ENCODE assay signal across 10 mouse cellular contexts in genomic region chr4:22498102-22498957, GRCm38 (mm10). TPM values are rescaled to one million over a fixed set of nuclear protein-coding genes. Genes with fewer than 3 reads are reported as not detected.
A peak's percentile ranks its signal among the peaks of the same experiment; 100 is the strongest.
DNase-seq lines count a peak whose midpoint lies in the region; ATAC-seq lines count a peak whose summit lies in the region.
"Had no signal": no experiment of that assay in that cellular context is flagged by ENCODE, and none has a peak within 500 bp of the region (broad histone marks: within the 10 kb centered on the region; RNA-seq: fewer than 3 reads in every experiment).

No protein-coding gene starts in this region.

- H3K4me2 ChIP-seq in forebrain, embryonic 16.5 days (ENCODE audit: low read length): peak overlapping the region; percentile 79
- peak overlapping the region; percentile 55 for H3K4me2 ChIP-seq in liver, embryonic 11.5 days

- 0 out of 2 replicates have a peak, but pooled peaks cover 9% of the 10 kb centered on the region for H3K27me3 ChIP-seq in forebrain, embryonic 16.5 days (replicated peaks; ENCODE audit: control insufficient read depth, insufficient read depth, low read length)
- H3K27me3 ChIP-seq in liver, embryonic 11.5 days (replicated peaks; ENCODE audit: control insufficient read depth, insufficient read depth, low read length): peaks cover 66% of the 10 kb centered on the region

- H3K9me3 ChIP-seq in forebrain, embryonic 16.5 days (ENCODE audit: control insufficient read depth, low read length): no peaks in the 10 kb centered on the region
- H3K9me3 ChIP-seq in liver, embryonic 11.5 days (ENCODE audit: control insufficient read depth, low read length): no peaks in the 10 kb centered on the region

- DNase-seq in kidney, adult 18-20 months: peak; percentile 28
- no peak for DNase-seq in kidney, adult 8-10 months
- peak; percentile 71 for DNase-seq in ZHBTc4 (ENCODE audit: low read depth, low spot score)
- DNase-seq in liver, embryonic 11.5 days (ENCODE audit: low spot score): no peak
- DNase-seq in right cerebral cortex, postnatal 25 days: peak; percentile 58
- DNase-seq in ovary, postnatal 14 days (ENCODE audit: low spot score): no peak

- H3K4me1 ChIP-seq in forebrain, embryonic 16.5 days (replicated peaks; ENCODE audit: control insufficient read depth, insufficient read depth, low read length): peaks cover 33% of the 10 kb centered on the region
- no peaks in the 10 kb centered on the region for H3K4me1 ChIP-seq in liver, embryonic 11.5 days (replicated peaks; ENCODE audit: control insufficient read depth, insufficient read depth, low read length)

- no peaks in the 10 kb centered on the region for H3K36me3 ChIP-seq in forebrain, embryonic 16.5 days (ENCODE audit: control insufficient read depth, insufficient read depth)
- H3K36me3 ChIP-seq in liver, embryonic 11.5 days (ENCODE audit: control insufficient read depth, insufficient read depth, low read length): no peaks in the 10 kb centered on the region

- H3K27ac ChIP-seq in forebrain, embryonic 16.5 days (ENCODE audit: low read length): peak overlapping the region; percentile 65
- no peak overlapping the region for H3K27ac ChIP-seq in liver, embryonic 11.5 days (ENCODE audit: low read depth, low read length)

- peak overlapping the region; percentile 58 for H3K9ac ChIP-seq in forebrain, embryonic 16.5 days (replicated peaks; ENCODE audit: low read depth, low read length)
- no peak overlapping the region for H3K9ac ChIP-seq in liver, embryonic 11.5 days (ENCODE audit: low read depth, low read length)

- ATAC-seq in forebrain, embryonic 16.5 days: peak; percentile 37
- peak; percentile 26; the same call in 1 of the 2 replicates for ATAC-seq in liver, embryonic 11.5 days (replicated peaks; ENCODE audit: low FRiP score)
- ATAC-seq in monocyte, adult 5-6 weeks (replicated peaks; ENCODE audit: insufficient number of reproducible peaks, low FRiP score, low TSS enrichment, poor library complexity, severe bottlenecking): no peak
- ATAC-seq: Patski had no signal

- under 1% methylated on average over 45 of the region's 45 CpGs for WGBS in forebrain, embryonic 16.5 days
- under 1% methylated on average over 45 of the region's 45 CpGs for WGBS in liver, embryonic 11.5 days

- peak overlapping the region; percentile 49 for H3K4me3 ChIP-seq in forebrain, embryonic 16.5 days (replicated peaks; ENCODE audit: low read length)
- peak overlapping the region; percentile 30 for H3K4me3 ChIP-seq in liver, embryonic 11.5 days (ENCODE audit: low read depth, low read length)

RNA-seq across cellular contexts. Expression of gene Pou3f2, which starts 10.2 kb away (rescaled TPM):
- polyA plus RNA-seq in forebrain, embryonic 16.5 days (2015; fragmentation: Nextera tagmentation; extraction: Ambion mirVana): 48.1 and 58.3 TPM in 2 replicates
- 0.06 and 0.08 TPM in 2 replicates for polyA plus RNA-seq in liver, embryonic 11.5 days (2014; fragmentation: Nextera tagmentation; extraction: Ambion mirVana)
- total RNA-seq in monocyte, adult 5-6 weeks (2017): not detected in 3 replicates
- polyA plus RNA-seq: gonadal fat pad, adult 2 months; Patski had no signal

Comparison
In these comparisons a context has a peak if more than half of its experiments do, and no peak if none do; other contexts are left out.
1. DNase-seq: peak in kidney, adult 18-20 months (single experiment), ZHBTc4 (single experiment) and right cerebral cortex, postnatal 25 days (single experiment); none in kidney, adult 8-10 months (0 of 2), liver, embryonic 11.5 days (single experiment) and ovary, postnatal 14 days (single experiment).
2. RNA of gene Pou3f2, which starts 10.2 kb away (polyA plus RNA-seq): 48.1 to 58.3 TPM in forebrain, embryonic 16.5 days; 0.06 to 0.08 TPM in liver, embryonic 11.5 days; every median in the first group is over 10 times any median in the second.